Mouse (Mus musculus) CH12.LX (cell line): ENCODE data around the gene Cttnbp2.

ENCODE experiments used
- BHLHE40 ChIP-seq: IDR thresholded peaks from 2 replicates; pipeline ENCODE4 v1.6.1; 2011; ENCODE audit warnings: mild to moderate bottlenecking, low read depth, low read length, improper control_type of control experiment
- CTCF ChIP-seq, 2 experiments: IDR thresholded peaks in 1 of 2; conservative IDR thresholded peaks in 1 of 2; 2 replicates each; pipeline ENCODE4 v1.5.1; 2011 to 2012; ENCODE audit warnings: low read depth in 2 of 2, low read length in 2 of 2, improper control_type of control experiment in 1 of 2, inconsistent platforms in 1 of 2, mild to moderate bottlenecking in 1 of 2, moderate library complexity in 1 of 2
- EP300 ChIP-seq: IDR thresholded peaks from 2 replicates; pipeline ENCODE4 v1.6.1; 2011; ENCODE audit warnings: low read length, improper control_type of control experiment
- ETS1 ChIP-seq: conservative IDR thresholded peaks from 2 replicates; pipeline ENCODE4 v1.6.1; 2012; ENCODE audit warnings: low read depth, mild to moderate bottlenecking, inconsistent platforms, low read length, improper control_type of control experiment, moderate library complexity
- HCFC1 ChIP-seq: IDR thresholded peaks from 2 replicates; pipeline ENCODE4 v1.6.1; 2012; ENCODE audit warnings: low read depth, mild to moderate bottlenecking, inconsistent platforms, low read length, improper control_type of control experiment
- MAX ChIP-seq: IDR thresholded peaks from 2 replicates; pipeline ENCODE4 v1.6.1; 2011; ENCODE audit warnings: low read length, improper control_type of control experiment
- POLR2A ChIP-seq: IDR thresholded peaks from 2 replicates; pipeline ENCODE4 v1.6.1; 2011; ENCODE audit warnings: low read depth, mild to moderate bottlenecking, improper control_type of control experiment, low read length
- POLR2AphosphoS2 ChIP-seq: IDR thresholded peaks from 2 replicates; pipeline ENCODE4 v1.6.1; 2011; ENCODE audit warnings: low read depth, low read length, improper control_type of control experiment
- RAD21 ChIP-seq: IDR thresholded peaks from 2 replicates; pipeline ENCODE4 v1.6.1; 2011; ENCODE audit warnings: low read depth, mild to moderate bottlenecking, low read length, improper control_type of control experiment, moderate library complexity
- USF1 ChIP-seq: IDR thresholded peaks from 2 replicates; pipeline ENCODE4 v1.6.1; 2014; ENCODE audit warnings: low read depth, mild to moderate bottlenecking, inconsistent platforms, low read length, improper control_type of control experiment
- USF2 ChIP-seq: conservative IDR thresholded peaks from 2 replicates; pipeline ENCODE4 v1.6.1; 2011; ENCODE audit warnings: low read depth, low read length, improper control_type of control experiment
- ZC3H11A ChIP-seq: IDR thresholded peaks from 2 replicates; pipeline ENCODE4 v1.6.1; 2012; ENCODE audit warnings: low read depth, mild to moderate bottlenecking, inconsistent platforms, low read length, improper control_type of control experiment
- ZKSCAN1 ChIP-seq: IDR thresholded peaks from 2 replicates; pipeline ENCODE4 v1.6.1; 2012; ENCODE audit warnings: low read depth, inconsistent platforms, low read length, improper control_type of control experiment, borderline replicate concordance

- TF ChIP-seq POLR2A, result no peak
- no peak for TF ChIP-seq MAX
- TF ChIP-seq POLR2AphosphoS2, result no peak
- no peak for TF ChIP-seq ZKSCAN1
- no peak for TF ChIP-seq BHLHE40
- TF ChIP-seq HCFC1, result no peak
- peak; percentile 55 to 87; a peak in 3 of 4 replicates for TF ChIP-seq CTCF (conservative IDR thresholded peaks at IDR 0.05 in 1 of 2, IDR thresholded peaks at IDR 0.05 in 1 of 2; ENCODE audit: low read depth in 2 of 2, low read length in 2 of 2)
- peak; percentile 86 for TF ChIP-seq RAD21
- TF ChIP-seq EP300, result no peak
- TF ChIP-seq ZC3H11A, result no peak
- no peak for TF ChIP-seq USF2
- TF ChIP-seq USF1, result no peak
- TF ChIP-seq ETS1, result no peak
Observed at GRCm38 (mm10) chr6:18372447-18373228, 142.0 kb downstream of the Cttnbp2 start.
